ENCODE assay signal across 29 mouse cellular contexts in the genomic region with DNA sequence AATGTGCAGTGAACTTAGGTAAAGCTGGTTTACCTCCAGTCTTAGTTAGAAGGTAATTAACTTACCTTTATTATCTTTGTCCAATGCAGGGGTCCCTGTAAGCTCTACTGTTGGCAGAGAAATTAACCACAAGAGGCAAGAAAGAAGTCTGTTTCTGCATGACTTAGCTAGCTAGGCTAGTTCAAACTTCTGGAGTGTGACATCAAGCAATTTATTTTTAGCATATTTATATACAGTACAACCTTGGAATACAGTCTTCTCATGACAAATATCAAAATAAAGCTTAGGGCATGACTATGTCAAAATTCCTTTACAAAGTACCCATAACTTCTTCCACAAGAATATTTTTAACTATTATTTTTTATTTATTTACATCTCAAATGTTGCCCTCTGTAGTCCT.
"Had no signal": no experiment of that assay in that cellular context is flagged by ENCODE, and none has a peak within 500 bp of the region (broad histone marks: within the 10 kb centered on the region; RNA-seq: fewer than 3 reads in every experiment).

No protein-coding gene starts in this region.

- H3K27me3 ChIP-seq: heart, embryonic 12.5 days; heart, embryonic 13.5 days; heart, embryonic 15.5 days; hindbrain, embryonic 12.5 days; hindbrain, embryonic 13.5 days; hindbrain, embryonic 15.5 days; intestine, embryonic 15.5 days; kidney, embryonic 15.5 days had no signal

- ATAC-seq: hindbrain, embryonic 16.5 days; hindbrain, postnatal 0 days; inflammation-experienced regulatory T-cells, adult 6 months; intestine, embryonic 15.5 days; intestine, embryonic 16.5 days; intestine, postnatal 0 days had no signal

- DNase-seq: heart, postnatal 10 days; heart, postnatal 14 days; heart, postnatal 36 days; heart, postnatal 4 days; kidney, adult 11 months; kidney, adult 18-20 months; kidney, adult 2 months; kidney, adult 8-10 months; kidney, adult 9 months; kidney, postnatal 10 days; kidney, postnatal 14 days; kidney, postnatal 25 days; kidney, postnatal 36 days; kidney, postnatal 4 days; layer of hippocampus, adult 9-11 months; layer of hippocampus, postnatal 36 days had no signal
